Mouse (Mus musculus) cerebellum, adult 11-12 months (tissue): ENCODE data around the gene Use1.

ENCODE experiments used
- DNase-seq: peaks from one replicate; pipeline ENCODE4 v3.0.0; 2022

The Use1 gene

GRCm38 (mm10) chr8:71404011-71404410 lies 37.4 kb downstream of the Use1 start:
- DNase-seq: no peak

GRCm38 (mm10) chr8:71404951-71405351 lies 38.3 kb downstream of the Use1 start:
- no peak for DNase-seq

GRCm38 (mm10) chr8:71405401-71406098 lies 38.9 kb downstream of the Use1 start, which contains the start of gene Ankle1:
Gene Ankle1, plus strand, starts transcription at chr8:71406010.
- peak; percentile 91 for DNase-seq

- DNase-seq: peak; percentile 59
These were observed 39.7 kb downstream of the Use1 start for GRCm38 (mm10) chr8:71406099-71407015.

- no peak for DNase-seq
These were observed 40.8 kb downstream of the Use1 start for GRCm38 (mm10) chr8:71407441-71407840.

- no peak for DNase-seq
These were observed 41.6 kb downstream of the Use1 start for GRCm38 (mm10) chr8:71408231-71408630.

GRCm38 (mm10) chr8:71411535-71412273 lies 45.1 kb downstream of the Use1 start:
- no peak for DNase-seq
